Mouse (Mus musculus) bone marrow, adult 2 months (tissue): ENCODE measurements around the gene Tead1.

Experiments
- CTCF ChIP-seq: fragments of 200-500 bp; IDR thresholded peaks from 2 replicates; pipeline ENCODE4 v1.5.1; 2011; ENCODE audit warnings: low read length, control low read depth; ENCODE audit not compliant: control insufficient read depth, insufficient read depth
- POLR2A ChIP-seq: fragments of 200-500 bp; IDR thresholded peaks from 2 replicates; pipeline ENCODE4 v1.6.1; 2011; ENCODE audit warnings: low read depth, mild to moderate bottlenecking, control low read depth, low read length, borderline replicate concordance; ENCODE audit not compliant: control insufficient read depth

DNA sequence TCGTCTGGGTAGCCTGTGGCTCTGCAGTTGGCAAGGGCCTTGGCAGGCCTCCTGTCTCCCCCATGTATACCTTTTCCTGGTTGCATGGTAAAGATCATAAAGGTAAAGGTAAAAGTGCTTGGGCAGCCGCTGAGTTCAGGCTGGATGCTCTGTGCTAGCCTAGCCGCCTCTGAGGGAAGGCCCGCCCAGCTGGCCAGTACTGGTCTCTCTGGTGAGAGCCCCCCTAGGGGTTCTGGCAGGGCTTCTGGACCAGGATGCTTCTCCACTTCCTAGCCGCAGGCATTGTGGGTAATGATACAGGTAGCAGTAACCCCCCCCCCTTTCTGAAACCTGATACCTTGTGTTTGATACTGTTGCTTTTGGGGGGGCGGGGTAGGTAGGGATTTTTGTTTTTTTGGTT lies 212.8 kb downstream of the Tead1 start:
- no peak for TF ChIP-seq CTCF
- no peak for TF ChIP-seq POLR2A
